Mouse (Mus musculus): ENCODE data around the gene Zscan2. TPM values are rescaled to one million over a fixed set of nuclear protein-coding genes. Genes with fewer than 3 reads are reported as not detected.

Gene Zscan2
- polyA plus RNA-seq, 1 experiment from 2014 or later: 2.4 TPM

GRCm38 (mm10) chr7:80849267-80849666 is 11.5 kb upstream of the Zscan2 start:
- 0 out of 2 replicates have a peak, but pooled peaks cover 2% of the 10 kb centered on the region for H3K4me1 ChIP-seq (replicated peaks; ENCODE audit: control insufficient read depth, insufficient read depth, low read length)
- no peak overlapping the region for H3K27ac ChIP-seq (ENCODE audit: low read depth)
- 73% methylated on average over 2 of the region's 2 CpGs for WGBS
- H3K9ac ChIP-seq (ENCODE audit: low read length): no peak overlapping the region
- H3K9me3 ChIP-seq (ENCODE audit: control insufficient read depth, low read length): no peaks in the 10 kb centered on the region
- ATAC-seq (replicated peaks; ENCODE audit: low FRiP score, low TSS enrichment, low read depth) (no peak), DNase-seq (ENCODE audit: low spot score) (no peak)
- no peaks in the 10 kb centered on the region for H3K27me3 ChIP-seq (replicated peaks; ENCODE audit: control insufficient read depth, insufficient read depth, low read length)
- no peaks in the 10 kb centered on the region for H3K36me3 ChIP-seq (ENCODE audit: control insufficient read depth, insufficient read depth, low read length)
- no peak overlapping the region for H3K4me3 ChIP-seq (ENCODE audit: low read depth, low read length)
- H3K4me2 ChIP-seq (ENCODE audit: low read length): no peak overlapping the region

GRCm38 (mm10) chr7:80849710-80850109 is 11.0 kb upstream of the Zscan2 start:
- no peak overlapping the region for H3K9ac ChIP-seq (ENCODE audit: low read length)
- WGBS: 27% methylated on average over 4 of the region's 4 CpGs
- DNase-seq (ENCODE audit: low spot score): peak; percentile 68

GRCm38 (mm10) chr7:80850520-80850919 is 10.2 kb upstream of the Zscan2 start:
- Histone ChIP-seq H3K9ac (ENCODE audit: low read length) (no peak overlapping the region), H3K4me3 (ENCODE audit: low read depth, low read length) (no peak overlapping the region), H3K27me3 (replicated peaks; ENCODE audit: control insufficient read depth, insufficient read depth, low read length) (no peaks in the 10 kb centered on the region), H3K36me3 (ENCODE audit: control insufficient read depth, insufficient read depth, low read length) (no peaks in the 10 kb centered on the region), H3K4me1 (replicated peaks; ENCODE audit: control insufficient read depth, insufficient read depth, low read length) (0 out of 2 replicates have a peak, but pooled peaks cover 2% of the 10 kb centered on the region), H3K27ac (ENCODE audit: low read depth) (no peak overlapping the region), H3K4me2 (ENCODE audit: low read length) (no peak overlapping the region), H3K9me3 (ENCODE audit: control insufficient read depth, low read length) (no peaks in the 10 kb centered on the region)
- DNase-seq (ENCODE audit: low spot score) (no peak), ATAC-seq (replicated peaks; ENCODE audit: low FRiP score, low TSS enrichment, low read depth) (no peak)
- WGBS: 81% methylated on average over 5 of the region's 5 CpGs

More at GRCm38 (mm10) chr7:80849710-80850109, 11.0 kb upstream of the Zscan2 start:
- H3K36me3 ChIP-seq (ENCODE audit: control insufficient read depth, insufficient read depth, low read length): no peaks in the 10 kb centered on the region
- no peak overlapping the region for H3K4me3 ChIP-seq (ENCODE audit: low read depth, low read length)
- no peaks in the 10 kb centered on the region for H3K9me3 ChIP-seq (ENCODE audit: control insufficient read depth, low read length)
- no peaks in the 10 kb centered on the region for H3K27me3 ChIP-seq (replicated peaks; ENCODE audit: control insufficient read depth, insufficient read depth, low read length)
- H3K27ac ChIP-seq (ENCODE audit: low read depth): no peak overlapping the region
- 0 out of 2 replicates have a peak, but pooled peaks have one; percentile 65 for ATAC-seq (replicated peaks; ENCODE audit: low FRiP score, low TSS enrichment, low read depth)
- H3K4me2 ChIP-seq (ENCODE audit: low read length): no peak overlapping the region
- H3K4me1 ChIP-seq (replicated peaks; ENCODE audit: control insufficient read depth, insufficient read depth, low read length): 0 out of 2 replicates have a peak, but pooled peaks cover 2% of the 10 kb centered on the region

GRCm38 (mm10) chr7:80853218-80853617 is 7.5 kb upstream of the Zscan2 start:
- WGBS: 94% methylated on average over 3 of the region's 3 CpGs
- H3K4me3 ChIP-seq (ENCODE audit: low read depth, low read length): no peak overlapping the region
- no peaks in the 10 kb centered on the region for H3K27me3 ChIP-seq (replicated peaks; ENCODE audit: control insufficient read depth, insufficient read depth, low read length)
- H3K4me2 ChIP-seq (ENCODE audit: low read length): no peak overlapping the region
- no peaks in the 10 kb centered on the region for H3K9me3 ChIP-seq (ENCODE audit: control insufficient read depth, low read length)
- H3K27ac ChIP-seq (ENCODE audit: low read depth): no peak overlapping the region
- H3K4me1 ChIP-seq (replicated peaks; ENCODE audit: control insufficient read depth, insufficient read depth, low read length): no peaks in the 10 kb centered on the region
- H3K9ac ChIP-seq (ENCODE audit: low read length): no peak overlapping the region
- ATAC-seq (replicated peaks; ENCODE audit: low FRiP score, low TSS enrichment, low read depth) (no peak), DNase-seq (ENCODE audit: low spot score) (no peak)
- no peaks in the 10 kb centered on the region for H3K36me3 ChIP-seq (ENCODE audit: control insufficient read depth, insufficient read depth, low read length)

- H3K9me3 ChIP-seq (ENCODE audit: control insufficient read depth, low read length): no peaks in the 10 kb centered on the region
- H3K4me1 ChIP-seq (replicated peaks; ENCODE audit: control insufficient read depth, insufficient read depth, low read length): peaks cover 4% of the 10 kb centered on the region; the same call in 1 of the 2 replicates
- DNase-seq (ENCODE audit: low spot score) (no peak), ATAC-seq (replicated peaks; ENCODE audit: low FRiP score, low TSS enrichment, low read depth) (no peak)
- H3K9ac ChIP-seq (ENCODE audit: low read length): no peak overlapping the region
- no peaks in the 10 kb centered on the region for H3K27me3 ChIP-seq (replicated peaks; ENCODE audit: control insufficient read depth, insufficient read depth, low read length)
- no peak overlapping the region for H3K4me2 ChIP-seq (ENCODE audit: low read length)
- no peak overlapping the region for H3K4me3 ChIP-seq (ENCODE audit: low read depth, low read length)
- H3K27ac ChIP-seq (ENCODE audit: low read depth): no peak overlapping the region
- H3K36me3 ChIP-seq (ENCODE audit: control insufficient read depth, insufficient read depth, low read length): no peaks in the 10 kb centered on the region
These were observed 5.4 kb upstream of the Zscan2 start for GRCm38 (mm10) chr7:80855316-80855715.

- H3K4me3 ChIP-seq (ENCODE audit: low read depth, low read length): no peak overlapping the region
- H3K9ac ChIP-seq (ENCODE audit: low read length): no peak overlapping the region
- H3K9me3 ChIP-seq (ENCODE audit: control insufficient read depth, low read length): no peaks in the 10 kb centered on the region
- WGBS: 28% methylated on average over 6 of the region's 6 CpGs
- DNase-seq (ENCODE audit: low spot score): peak; percentile 88
- ATAC-seq (replicated peaks; ENCODE audit: low FRiP score, low TSS enrichment, low read depth): no peak
- no peaks in the 10 kb centered on the region for H3K27me3 ChIP-seq (replicated peaks; ENCODE audit: control insufficient read depth, insufficient read depth, low read length)
- no peak overlapping the region for H3K4me2 ChIP-seq (ENCODE audit: low read length)
- peaks cover 11% of the 10 kb centered on the region for H3K4me1 ChIP-seq (replicated peaks; ENCODE audit: control insufficient read depth, insufficient read depth, low read length)
- H3K27ac ChIP-seq (ENCODE audit: low read depth): no peak overlapping the region
- no peaks in the 10 kb centered on the region for H3K36me3 ChIP-seq (ENCODE audit: control insufficient read depth, insufficient read depth, low read length)
These were observed 3.5 kb upstream of the Zscan2 start for GRCm38 (mm10) chr7:80857181-80857580.

GRCm38 (mm10) chr7:80860227-80860626 is 493 bp upstream of the Zscan2 start:
- H3K4me1 ChIP-seq (replicated peaks; ENCODE audit: control insufficient read depth, insufficient read depth, low read length): peaks cover 22% of the 10 kb centered on the region
- H3K9ac ChIP-seq (ENCODE audit: low read length): peak overlapping the region; percentile 51
- no peaks in the 10 kb centered on the region for H3K9me3 ChIP-seq (ENCODE audit: control insufficient read depth, low read length)
- WGBS: under 1% methylated on average over 13 of the region's 13 CpGs
- H3K27ac ChIP-seq (ENCODE audit: low read depth): no peak overlapping the region
- H3K27me3 ChIP-seq (replicated peaks; ENCODE audit: control insufficient read depth, insufficient read depth, low read length): no peaks in the 10 kb centered on the region
- peaks cover 13% of the 10 kb centered on the region for H3K36me3 ChIP-seq (ENCODE audit: control insufficient read depth, insufficient read depth, low read length)
- peak; percentile 79 for DNase-seq (ENCODE audit: low spot score)
- ATAC-seq (replicated peaks; ENCODE audit: low FRiP score, low TSS enrichment, low read depth): peak; percentile 64
- peak overlapping the region; percentile 90 for H3K4me2 ChIP-seq (ENCODE audit: low read length)
- H3K4me3 ChIP-seq (ENCODE audit: low read depth, low read length): peak overlapping the region; percentile 90

- peak overlapping the region; percentile 61; the same call in 1 of the 2 replicates for H3K4me2 ChIP-seq (ENCODE audit: low read length)
- H3K4me1 ChIP-seq (replicated peaks; ENCODE audit: control insufficient read depth, insufficient read depth, low read length): peaks cover 26% of the 10 kb centered on the region
- peaks cover 27% of the 10 kb centered on the region for H3K36me3 ChIP-seq (ENCODE audit: control insufficient read depth, insufficient read depth, low read length)
- no peak for DNase-seq (ENCODE audit: low spot score)
- no peak overlapping the region for H3K27ac ChIP-seq (ENCODE audit: low read depth)
- no peak for ATAC-seq (replicated peaks; ENCODE audit: low FRiP score, low TSS enrichment, low read depth)
- H3K27me3 ChIP-seq (replicated peaks; ENCODE audit: control insufficient read depth, insufficient read depth, low read length): no peaks in the 10 kb centered on the region
- H3K9ac ChIP-seq (ENCODE audit: low read length): no peak overlapping the region
- whole genome bisulfite sequencing: 82% methylated on average over 2 of the region's 2 CpGs
- no peak overlapping the region for H3K4me3 ChIP-seq (ENCODE audit: low read depth, low read length)
- no peaks in the 10 kb centered on the region for H3K9me3 ChIP-seq (ENCODE audit: control insufficient read depth, low read length)
These were observed 1.8 kb downstream of the Zscan2 start for GRCm38 (mm10) chr7:80862475-80862874.

GRCm38 (mm10) chr7:80863520-80863919 is 2.8 kb downstream of the Zscan2 start:
- 85% methylated on average over 5 of the region's 5 CpGs for WGBS
- ATAC-seq (replicated peaks; ENCODE audit: low FRiP score, low TSS enrichment, low read depth): no peak

More at GRCm38 (mm10) chr7:80863520-80863919, 2.8 kb downstream of the Zscan2 start:
- Histone ChIP-seq H3K4me1 (replicated peaks; ENCODE audit: control insufficient read depth, insufficient read depth, low read length) (peaks cover 26% of the 10 kb centered on the region), H3K27me3 (replicated peaks; ENCODE audit: control insufficient read depth, insufficient read depth, low read length) (no peaks in the 10 kb centered on the region), H3K9ac (ENCODE audit: low read length) (no peak overlapping the region), H3K4me3 (ENCODE audit: low read depth, low read length) (no peak overlapping the region), H3K27ac (ENCODE audit: low read depth) (no peak overlapping the region), H3K36me3 (ENCODE audit: control insufficient read depth, insufficient read depth, low read length) (peaks cover 37% of the 10 kb centered on the region), H3K4me2 (ENCODE audit: low read length) (no peak overlapping the region), H3K9me3 (ENCODE audit: control insufficient read depth, low read length) (no peaks in the 10 kb centered on the region)
- no peak for DNase-seq (ENCODE audit: low spot score)

Data from intestine, embryonic 14.5 days (tissue).